Mouse (Mus musculus) spleen, postnatal 14 days (tissue): Measurements from ENCODE around the gene Mmp15.

Experiments used
- DNase-seq, 2 experiments: peaks; one replicate each; pipeline ENCODE4 v3.0.0; 2021 to 2022; ENCODE audit warnings: low spot score in 2 of 2

Mmp15 gene

GRCm38 (mm10) chr8:95352151-95352870 is at the start of gene Mmp15:
Gene Mmp15, plus strand, starts transcription at chr8:95352268.
- DNase-seq = no peak

- DNase-seq = no peak
Observed at GRCm38 (mm10) chr8:95302410-95302809, 49.7 kb upstream of the Mmp15 start.

GRCm38 (mm10) chr8:95305526-95305925 is 46.5 kb upstream of the Mmp15 start:
- no peak for DNase-seq

- no peak for DNase-seq
Observed at GRCm38 (mm10) chr8:95306431-95306830, 45.6 kb upstream of the Mmp15 start, which contains the start of gene Cngb1. Gene Cngb1, minus strand, starts transcription at chr8:95306585.

- no peak for DNase-seq
Observed at GRCm38 (mm10) chr8:95310342-95310970, 41.6 kb upstream of the Mmp15 start, which contains the start of gene Tepp. Gene Tepp, plus strand, starts transcription at chr8:95310566.

- no peak for DNase-seq
Observed at GRCm38 (mm10) chr8:95312836-95313235, 39.2 kb upstream of the Mmp15 start.

- no peak for DNase-seq
Observed at GRCm38 (mm10) chr8:95313857-95314256, 38.2 kb upstream of the Mmp15 start.

- DNase-seq = no peak
Observed at GRCm38 (mm10) chr8:95314707-95315106, 37.4 kb upstream of the Mmp15 start.

GRCm38 (mm10) chr8:95315350-95315749 is 36.7 kb upstream of the Mmp15 start:
- DNase-seq = no peak

- DNase-seq = peak; percentile 50 to 62
Observed at GRCm38 (mm10) chr8:95320224-95321139, 31.6 kb upstream of the Mmp15 start.

- DNase-seq = no peak
Observed at GRCm38 (mm10) chr8:95323201-95323600, 28.9 kb upstream of the Mmp15 start.

- DNase-seq = no peak
Observed at GRCm38 (mm10) chr8:95324646-95325045, 27.4 kb upstream of the Mmp15 start.

GRCm38 (mm10) chr8:95326822-95327221 is 25.2 kb upstream of the Mmp15 start:
- no peak for DNase-seq

- no peak for DNase-seq
Observed at GRCm38 (mm10) chr8:95327866-95328465, 24.1 kb upstream of the Mmp15 start.

- no peak for DNase-seq
Observed at GRCm38 (mm10) chr8:95330367-95330766, 21.7 kb upstream of the Mmp15 start.

- DNase-seq = no peak
Observed at GRCm38 (mm10) chr8:95331156-95331719, 20.8 kb upstream of the Mmp15 start.

- peak; percentile 88 to 93 for DNase-seq
Observed at GRCm38 (mm10) chr8:95331720-95332436, 20.2 kb upstream of the Mmp15 start, which contains the start of the genes Zfp319 and Usb1. Gene Zfp319, minus strand, starts transcription at chr8:95331950. Gene Usb1, plus strand, starts transcription at chr8:95332284.

GRCm38 (mm10) chr8:95332437-95333199 is 19.4 kb upstream of the Mmp15 start:
- no peak for DNase-seq

- DNase-seq = no peak
Observed at GRCm38 (mm10) chr8:95335706-95336105, 16.4 kb upstream of the Mmp15 start.

GRCm38 (mm10) chr8:95336363-95336762 is 15.7 kb upstream of the Mmp15 start:
- DNase-seq = no peak
